Mouse (Mus musculus) B cell, adult 62 days (primary cell): ENCODE results near the gene Gm8857. TPM values are rescaled to one million over a fixed set of nuclear protein-coding genes. Genes with fewer than 3 reads are reported as not detected.

ENCODE experiments used
- total RNA-seq: library from RNA; stranded (reverse); gene quantifications from 4 replicates; pipeline ENCODE4 v1.2.4, GENCODE M21; 2023

Gm8857 gene
- total RNA-seq: not detected in 4 replicates

DNA sequence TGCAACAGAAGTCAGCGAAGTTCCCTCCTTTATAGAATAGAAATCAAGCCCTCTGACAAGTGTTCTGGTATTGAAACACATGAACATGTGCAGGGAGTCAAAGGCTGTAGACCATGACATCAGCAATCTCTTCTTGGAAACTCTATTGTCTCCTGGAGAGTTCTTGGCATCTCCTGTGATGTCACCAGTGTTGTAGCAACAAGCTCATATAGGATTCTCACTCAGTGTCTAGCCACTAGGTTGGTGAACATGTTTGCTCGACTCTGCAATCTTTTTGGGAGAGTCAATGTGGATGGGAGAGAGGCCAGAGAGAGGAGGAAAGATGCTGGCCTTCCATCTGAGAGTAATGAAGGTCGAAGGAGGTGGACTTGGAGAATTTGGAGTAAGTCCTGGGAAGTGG is at the start of gene Gm8857, which contains the start of gene Gm8871:
TSS of gene Gm8857 (plus strand) at position 303 of the 400 bp plus-strand sequence.
TSS of gene Gm8871 (plus strand) at position 301 of the 400 bp plus-strand sequence.

Other genes with a start within 250 kb of the Gm8857 start
- not detected in 4 replicates for gene Gm8871, start within 50 bp of the Gm8857 start, total RNA-seq
- not detected in 4 replicates for gene Gm8879, start 179.8 kb downstream of the Gm8857 start, total RNA-seq
- gene Gm5861, start 235.3 kb downstream of the Gm8857 start, total RNA-seq: 0.60 TPM in 1 of 4 replicates, not detected in the others